In genomic region chr2:25237522-25237921, GRCm38 (mm10) we compare ENCODE assay signal across 25 mouse cellular contexts. TPM values are rescaled to one million over a fixed set of nuclear protein-coding genes. Genes with fewer than 3 reads are reported as not detected.
DNase-seq lines count a peak whose midpoint lies in the region; ATAC-seq and TF ChIP-seq lines count a peak whose summit lies in the region.
"Had no signal": no experiment of that assay in that cellular context is flagged by ENCODE, and none has a peak within 500 bp of the region (broad histone marks: within the 10 kb centered on the region; RNA-seq: fewer than 3 reads in every experiment).

No protein-coding gene starts in this region.

- TF ChIP-seq CTCF in kidney, postnatal 0 days (IDR thresholded peaks at IDR 0.05; ENCODE audit: low read depth) = no peak

- H3K4me1 ChIP-seq in kidney, postnatal 0 days (replicated peaks; ENCODE audit: insufficient read depth, low read length) = peaks cover 15% of the 10 kb centered on the region

- DNase-seq in urinary bladder, postnatal 14 days (ENCODE audit: low spot score) = peak; percentile 88
- no peak for DNase-seq in urinary bladder, adult 2 months (ENCODE audit: low spot score)
- peak; percentile 7 for DNase-seq in kidney, postnatal 0 days (ENCODE audit: low spot score)
- DNase-seq in lung, postnatal 14 days = peak; percentile 69
- DNase-seq in adrenal gland, adult 18-20 months (ENCODE audit: low spot score in 2 of 2) = no peak
- DNase-seq: adrenal gland, adult 2 months; cerebellum, adult 18-20 months; forebrain, postnatal 0 days; gastrocnemius, adult 2 months; heart, adult 2 months had no signal

- no peak overlapping the region for H3K4me3 ChIP-seq in kidney, postnatal 0 days (replicated peaks; ENCODE audit: low read depth, low read length)
- H3K4me3 ChIP-seq: gastrocnemius, adult 2 months; heart, adult 2 months; hindbrain, embryonic 12.5 days; lung, embryonic 15.5 days; midbrain, embryonic 10.5 days; myocyte had no signal

- WGBS in kidney, postnatal 0 days = 53% methylated on average over 4 of the region's 4 CpGs

- H3K36me3 ChIP-seq in kidney, postnatal 0 days (ENCODE audit: insufficient read depth, low read length) = no peaks in the 10 kb centered on the region
- H3K36me3 ChIP-seq: hindbrain, embryonic 12.5 days; lung, embryonic 15.5 days; midbrain, embryonic 10.5 days had no signal

- ATAC-seq in kidney, postnatal 0 days (replicated peaks; ENCODE audit: low FRiP score, low read depth) = no peak
- ATAC-seq in monocyte, adult 5-6 weeks (replicated peaks; ENCODE audit: insufficient number of reproducible peaks, low FRiP score, low TSS enrichment, poor library complexity, severe bottlenecking) = no peak
- ATAC-seq in erythroblast, adult 5-6 weeks (replicated peaks; ENCODE audit: low FRiP score, poor library complexity, severe bottlenecking) = no peak
- ATAC-seq: forebrain, postnatal 0 days had no signal

- no peak overlapping the region for H3K4me2 ChIP-seq in kidney, postnatal 0 days (ENCODE audit: low read length)
- H3K4me2 ChIP-seq: hindbrain, embryonic 12.5 days; lung, embryonic 15.5 days had no signal

- H3K27ac ChIP-seq in kidney, postnatal 0 days = peak overlapping the region; percentile 47
- H3K27ac ChIP-seq: gastrocnemius, adult 2 months; heart, adult 2 months; hindbrain, embryonic 12.5 days; lung, embryonic 15.5 days; midbrain, embryonic 10.5 days had no signal

- no peaks in the 10 kb centered on the region for H3K9me3 ChIP-seq in kidney, postnatal 0 days (replicated peaks; ENCODE audit: low read length)
- H3K9me3 ChIP-seq: hindbrain, embryonic 12.5 days; lung, embryonic 15.5 days; midbrain, embryonic 10.5 days had no signal

- no peaks in the 10 kb centered on the region for H3K27me3 ChIP-seq in kidney, postnatal 0 days (ENCODE audit: insufficient read depth, low read length)

- no peak overlapping the region for H3K9ac ChIP-seq in kidney, postnatal 0 days (ENCODE audit: low read depth, low read length)
- H3K9ac ChIP-seq: forebrain, postnatal 0 days; hindbrain, embryonic 12.5 days; lung, embryonic 15.5 days had no signal

RNA-seq across cellular contexts. Expression of gene Rnf224, which starts 0.9 kb away (rescaled TPM):
- polyA plus RNA-seq in urinary bladder, adult 2 months (2012; rRNA removed) = 0.13 and 0.19 TPM in 2 replicates
- polyA plus RNA-seq in kidney, postnatal 0 days (2015; fragmentation: Nextera tagmentation; extraction: Ambion mirVana) = 0.16 and 0.28 TPM in 2 replicates
- total RNA-seq in monocyte, adult 5-6 weeks (2017) = not detected in 3 replicates
- total RNA-seq in adrenal gland, adult 18-20 months (2021) = not detected
- not detected in 2 replicates for total RNA-seq in erythroblast, adult 5-6 weeks (2015; ENCODE audit: low replicate concordance)
- total RNA-seq in erythroblast, adult 5-6 weeks (2017; ENCODE audit: low replicate concordance) = not detected in 2 replicates
- total RNA-seq: adrenal gland, adult 2 months; forebrain, postnatal 0 days; gastrocnemius, adult 2 months; heart, adult 2 months; layer of hippocampus, postnatal 10 days; left cerebral cortex, postnatal 36 days; liver, adult 2 months had no signal
- polyA plus RNA-seq: adrenal gland, adult 2 months; brain, embryonic 14.5 days; C2C12; cortical plate, adult 2 months; forebrain, postnatal 0 days; heart, adult 2 months; heart, embryonic 16.5 days; hindbrain, embryonic 12.5 days; intestine, embryonic 14.5 days; liver, adult 2 months; lung, embryonic 15.5 days; midbrain, embryonic 10.5 days; myocyte; spleen, adult 2 months had no signal

RNA-seq across cellular contexts. Expression of gene Slc34a3, which starts 3.4 kb away (rescaled TPM):
- 0.03 TPM in 1 of 2 replicates, not detected in the other for polyA plus RNA-seq in urinary bladder, adult 2 months (2012; rRNA removed)
- polyA plus RNA-seq in kidney, postnatal 0 days (2015; fragmentation: Nextera tagmentation; extraction: Ambion mirVana) = 1.5 and 1.6 TPM in 2 replicates
- total RNA-seq in monocyte, adult 5-6 weeks (2017) = not detected in 3 replicates
- not detected for total RNA-seq in adrenal gland, adult 18-20 months (2021)
- not detected in 2 replicates for total RNA-seq in erythroblast, adult 5-6 weeks (2015; ENCODE audit: low replicate concordance)
- not detected in 2 replicates for total RNA-seq in erythroblast, adult 5-6 weeks (2017; ENCODE audit: low replicate concordance)
- total RNA-seq: adrenal gland, adult 2 months; forebrain, postnatal 0 days; gastrocnemius, adult 2 months; heart, adult 2 months; layer of hippocampus, postnatal 10 days; left cerebral cortex, postnatal 36 days; liver, adult 2 months had no signal
- polyA plus RNA-seq: adrenal gland, adult 2 months; brain, embryonic 14.5 days; C2C12; forebrain, postnatal 0 days; heart, adult 2 months; heart, embryonic 16.5 days; hindbrain, embryonic 12.5 days; liver, adult 2 months; lung, embryonic 15.5 days; midbrain, embryonic 10.5 days; myocyte had no signal

RNA-seq across cellular contexts. Expression of gene Rnf208, which starts 4.5 kb away (rescaled TPM):
- polyA plus RNA-seq in urinary bladder, adult 2 months (2012; rRNA removed) = 12.9 and 14.1 TPM in 2 replicates
- 24.2 and 27.4 TPM in 2 replicates for polyA plus RNA-seq in kidney, postnatal 0 days (2015; fragmentation: Nextera tagmentation; extraction: Ambion mirVana)
- total RNA-seq in monocyte, adult 5-6 weeks (2017) = not detected in 3 replicates
- total RNA-seq in adrenal gland, adult 18-20 months (2021) = 1 to 10 TPM; 7.9 to 8.3 TPM
- not detected in 2 replicates for total RNA-seq in erythroblast, adult 5-6 weeks (2015; ENCODE audit: low replicate concordance)
- total RNA-seq in erythroblast, adult 5-6 weeks (2017; ENCODE audit: low replicate concordance) = not detected in 2 replicates
- total RNA-seq: liver, adult 2 months had no signal

RNA-seq across cellular contexts. Expression of gene Cysrt1, which starts 4.7 kb away (rescaled TPM):
- 2.0 and 2.5 TPM in 2 replicates for polyA plus RNA-seq in urinary bladder, adult 2 months (2012; rRNA removed)
- polyA plus RNA-seq in kidney, postnatal 0 days (2015; fragmentation: Nextera tagmentation; extraction: Ambion mirVana) = 0.61 and 0.75 TPM in 2 replicates
- total RNA-seq in monocyte, adult 5-6 weeks (2017) = not detected in 3 replicates
- total RNA-seq in adrenal gland, adult 18-20 months (2021) = not detected
- total RNA-seq in erythroblast, adult 5-6 weeks (2015; ENCODE audit: low replicate concordance) = not detected in 2 replicates
- not detected in 2 replicates for total RNA-seq in erythroblast, adult 5-6 weeks (2017; ENCODE audit: low replicate concordance)
- total RNA-seq: adrenal gland, adult 2 months; forebrain, postnatal 0 days; gastrocnemius, adult 2 months; heart, adult 2 months; layer of hippocampus, postnatal 10 days; left cerebral cortex, postnatal 36 days; liver, adult 2 months had no signal
- polyA plus RNA-seq: adrenal gland, adult 2 months; forebrain, postnatal 0 days; heart, adult 2 months; heart, embryonic 16.5 days; hindbrain, embryonic 12.5 days; liver, adult 2 months; myocyte; spleen, adult 2 months had no signal

RNA-seq across cellular contexts. Expression of gene AL732309.1, which starts 9.1 kb away (rescaled TPM):
- 21.0 and 23.8 TPM in 2 replicates for polyA plus RNA-seq in urinary bladder, adult 2 months (2012; rRNA removed)
- 2.7 and 3.7 TPM in 2 replicates for polyA plus RNA-seq in kidney, postnatal 0 days (2015; fragmentation: Nextera tagmentation; extraction: Ambion mirVana)
- 4.5 to 4.9 TPM in 2 of 3 replicates, not detected in the other for total RNA-seq in monocyte, adult 5-6 weeks (2017)
- total RNA-seq in adrenal gland, adult 18-20 months (2021) = 1 to 10 TPM; 2.2 to 5.7 TPM
- total RNA-seq in erythroblast, adult 5-6 weeks (2015; ENCODE audit: low replicate concordance) = 2.1 and 3.3 TPM in 2 replicates
- total RNA-seq in erythroblast, adult 5-6 weeks (2017; ENCODE audit: low replicate concordance) = 1.6 TPM in 1 of 2 replicates, not detected in the other

Comparison
In these comparisons a context has a peak if more than half of its experiments do, and no peak if none do; other contexts are left out.
1. DNase-seq: peak in urinary bladder, postnatal 14 days (single experiment), kidney, postnatal 0 days (single experiment) and lung, postnatal 14 days (single experiment); none in urinary bladder, adult 2 months (single experiment) and adrenal gland, adult 18-20 months (0 of 2).